Comparison of ENCODE assay signal across 13 mouse cellular contexts in the genomic region with DNA sequence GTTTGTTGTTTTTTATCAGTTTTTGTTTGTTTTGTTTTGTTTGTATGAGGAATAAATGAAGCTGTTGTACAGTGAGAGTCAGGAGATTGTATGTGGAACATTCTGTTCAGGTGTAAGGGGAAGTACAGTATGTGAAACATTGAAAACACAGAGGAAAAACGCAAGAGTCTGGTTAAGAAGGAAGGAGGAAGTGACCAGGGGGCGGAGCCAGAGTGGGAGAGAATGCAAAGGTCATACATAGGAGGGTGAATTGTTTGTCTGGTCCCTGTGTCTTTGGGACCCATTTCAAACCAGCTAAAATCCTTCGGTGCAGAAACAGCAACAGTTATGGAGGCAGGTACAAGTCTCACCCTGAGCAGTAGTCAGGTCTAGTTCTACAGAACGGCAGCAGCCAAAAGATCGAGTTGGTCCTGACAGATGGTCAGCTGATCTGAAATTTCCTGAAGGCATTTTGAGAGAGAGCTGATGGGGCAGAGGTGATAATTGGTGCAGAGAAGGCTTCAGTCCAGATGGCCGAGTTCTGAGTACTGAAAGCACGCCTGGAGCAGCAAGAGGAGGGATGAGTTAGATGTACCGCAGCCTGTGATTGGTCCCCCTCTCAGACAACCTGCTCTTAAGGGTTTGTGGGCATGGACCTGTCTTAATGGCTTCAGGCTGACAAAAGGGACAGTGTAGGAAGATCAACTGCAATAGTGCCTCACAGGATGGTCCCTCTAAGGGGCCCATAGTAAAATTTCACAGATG.
DNase-seq lines count a peak whose midpoint lies in the region; ATAC-seq lines count a peak whose summit lies in the region.
"Had no signal": no experiment of that assay in that cellular context is flagged by ENCODE, and none has a peak within 500 bp of the region (broad histone marks: within the 10 kb centered on the region; RNA-seq: fewer than 3 reads in every experiment).

No protein-coding gene starts in this region.

- H3K27ac ChIP-seq in neural tube, embryonic 15.5 days (replicated peaks), result no peak overlapping the region
- no peak overlapping the region for H3K27ac ChIP-seq in kidney, embryonic 14.5 days (ENCODE audit: low read depth, low read length)
- H3K27ac ChIP-seq: hindbrain, embryonic 12.5 days; limb, embryonic 12.5 days; neural tube, embryonic 12.5 days had no signal

- no peak overlapping the region for H3K9ac ChIP-seq in neural tube, embryonic 15.5 days (replicated peaks)
- H3K9ac ChIP-seq in kidney, embryonic 14.5 days (ENCODE audit: low read depth, low read length), result no peak overlapping the region
- H3K9ac ChIP-seq: hindbrain, embryonic 12.5 days; limb, embryonic 12.5 days; neural tube, embryonic 12.5 days had no signal

- WGBS in neural tube, embryonic 15.5 days, result 81% methylated on average over 8 of the region's 8 CpGs
- 76% methylated on average over 8 of the region's 8 CpGs for WGBS in kidney, embryonic 14.5 days

- ATAC-seq in neural tube, embryonic 15.5 days (ENCODE audit: low FRiP score), result no peak
- ATAC-seq in kidney, embryonic 14.5 days (ENCODE audit: low FRiP score, low TSS enrichment), result no peak
- ATAC-seq: activated CD4-positive, CD25-positive, alpha-beta regulatory T cell, adult 4 months had no signal

- H3K27me3 ChIP-seq in neural tube, embryonic 15.5 days (replicated peaks), result no peaks in the 10 kb centered on the region
- no peaks in the 10 kb centered on the region for H3K27me3 ChIP-seq in kidney, embryonic 14.5 days (ENCODE audit: control insufficient read depth, insufficient read depth, low read length)
- H3K27me3 ChIP-seq: hindbrain, embryonic 12.5 days; limb, embryonic 12.5 days; neural tube, embryonic 12.5 days had no signal

- no peaks in the 10 kb centered on the region for H3K9me3 ChIP-seq in neural tube, embryonic 15.5 days (replicated peaks)
- H3K9me3 ChIP-seq in kidney, embryonic 14.5 days (ENCODE audit: control insufficient read depth, low read length), result no peaks in the 10 kb centered on the region
- H3K9me3 ChIP-seq: hindbrain, embryonic 12.5 days; limb, embryonic 12.5 days; neural tube, embryonic 12.5 days had no signal

- no peaks in the 10 kb centered on the region for H3K36me3 ChIP-seq in neural tube, embryonic 15.5 days
- H3K36me3 ChIP-seq in kidney, embryonic 14.5 days (ENCODE audit: control insufficient read depth, insufficient read depth, low read length), result no peaks in the 10 kb centered on the region
- H3K36me3 ChIP-seq: hindbrain, embryonic 12.5 days; limb, embryonic 12.5 days; neural tube, embryonic 12.5 days had no signal

- no peaks in the 10 kb centered on the region for H3K4me1 ChIP-seq in neural tube, embryonic 15.5 days
- no peaks in the 10 kb centered on the region for H3K4me1 ChIP-seq in kidney, embryonic 14.5 days (ENCODE audit: control insufficient read depth, insufficient read depth, low read length)
- H3K4me1 ChIP-seq: hindbrain, embryonic 12.5 days; limb, embryonic 12.5 days; neural tube, embryonic 12.5 days had no signal

- no peak overlapping the region for H3K4me3 ChIP-seq in neural tube, embryonic 15.5 days (replicated peaks)
- no peak overlapping the region for H3K4me3 ChIP-seq in kidney, embryonic 14.5 days (ENCODE audit: low read length)
- H3K4me3 ChIP-seq: hindbrain, embryonic 12.5 days; limb, embryonic 12.5 days; neural tube, embryonic 12.5 days had no signal

- peak; percentile 17 for DNase-seq in retina, postnatal 1 day
- DNase-seq in retina, embryonic 14.5 days (ENCODE audit: low spot score), result no peak
- DNase-seq in cerebellum, adult 9-10 months, result peak; percentile 11
- peak; percentile 34 to 44 for DNase-seq in lung, adult 18-20 months
- DNase-seq in right cerebral cortex, postnatal 36 days (ENCODE audit: low spot score in 2 of 2), result no peak
- DNase-seq: kidney, postnatal 36 days; right cerebral cortex, postnatal 14 days had no signal

- H3K4me2 ChIP-seq in neural tube, embryonic 15.5 days, result no peak overlapping the region
- no peak overlapping the region for H3K4me2 ChIP-seq in kidney, embryonic 14.5 days (replicated peaks; ENCODE audit: low read depth, low read length)
- H3K4me2 ChIP-seq: hindbrain, embryonic 12.5 days; limb, embryonic 12.5 days; neural tube, embryonic 12.5 days had no signal

Comparison
In these comparisons a context has a peak if more than half of its experiments do, and no peak if none do; other contexts are left out.
1. DNase-seq: peak in retina, postnatal 1 day (single experiment), cerebellum, adult 9-10 months (single experiment) and lung, adult 18-20 months (2 of 2); none in retina, embryonic 14.5 days (single experiment) and right cerebral cortex, postnatal 36 days (0 of 2).